Mouse (Mus musculus) R1 (cell line): Measurements from ENCODE around the gene Ykt6.
"Not testable (repeated sequence)": the region's sequence is repeated elsewhere in the genome, so short reads cannot be mapped to it uniquely, and the experiment has no call there.

ENCODE experiments used
- DNase-seq: peaks from one replicate; pipeline ENCODE4 v3.0.0-alpha.2; 2018; ENCODE audit warnings: low read depth, low spot score

The Ykt6 gene

GRCm38 (mm10) chr11:5955546-5956276 is at the start of gene Ykt6:
Gene Ykt6, plus strand, starts transcription at chr11:5955693.
- peak; percentile 95 for DNase-seq

DNA sequence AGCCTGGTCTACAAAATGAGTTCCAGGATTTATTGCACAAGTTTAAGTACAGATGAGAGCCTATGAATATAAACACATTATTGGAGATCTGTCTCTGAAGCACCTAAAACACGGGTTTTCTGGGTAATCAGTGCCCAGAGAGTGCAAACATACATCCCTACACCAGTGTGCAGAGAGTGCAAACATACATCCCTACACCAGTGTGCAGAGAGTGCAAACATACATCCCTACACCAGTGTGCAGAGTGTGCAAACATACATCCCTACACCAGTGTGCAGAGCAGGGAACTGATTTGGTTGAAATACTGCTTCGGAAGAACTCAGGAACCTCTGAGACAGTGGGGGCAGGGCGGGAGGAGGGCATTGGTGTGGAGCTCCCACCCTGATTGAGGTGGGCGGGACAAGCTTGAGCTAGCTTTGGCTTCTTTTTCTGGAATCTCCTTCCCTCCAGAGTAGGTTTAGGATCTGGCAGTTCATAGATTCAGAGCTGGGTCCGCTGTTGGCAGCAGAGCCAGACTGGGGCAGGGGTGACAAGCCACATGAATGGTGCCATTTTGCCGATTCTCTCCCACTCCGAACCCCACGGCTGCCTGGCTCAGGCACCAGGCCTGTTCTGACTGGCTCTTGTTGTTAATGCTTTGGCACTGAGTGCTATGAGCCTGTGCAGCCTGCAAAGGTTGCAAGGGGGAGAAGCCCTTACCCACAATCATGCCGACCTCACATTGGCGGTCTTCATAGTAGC is 49.5 kb upstream of the Ykt6 start:
- peak; percentile 30 for DNase-seq

DNA sequence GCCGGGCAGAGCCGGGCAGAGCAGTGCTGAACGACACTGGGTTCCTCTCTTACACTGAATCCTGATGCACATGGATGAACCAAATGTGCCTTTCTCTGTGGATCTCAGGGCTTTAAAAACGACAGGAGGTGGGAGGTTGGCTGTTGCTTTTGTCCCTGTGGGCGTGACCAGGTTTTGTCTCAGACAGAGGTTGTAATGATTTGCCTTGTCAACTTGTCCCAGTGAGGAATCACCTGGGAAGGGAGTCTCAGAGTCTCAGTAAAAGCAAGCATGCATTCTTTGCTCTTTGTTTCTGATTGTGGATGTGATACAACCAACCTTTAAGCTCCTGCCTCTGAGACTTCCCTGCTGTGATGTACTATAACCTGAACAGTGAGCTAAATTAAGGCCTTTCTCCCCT is 48.4 kb upstream of the Ykt6 start:
- peak; percentile 59 for DNase-seq

GRCm38 (mm10) chr11:5908642-5909041 is 46.9 kb upstream of the Ykt6 start:
- DNase-seq = no peak

DNA sequence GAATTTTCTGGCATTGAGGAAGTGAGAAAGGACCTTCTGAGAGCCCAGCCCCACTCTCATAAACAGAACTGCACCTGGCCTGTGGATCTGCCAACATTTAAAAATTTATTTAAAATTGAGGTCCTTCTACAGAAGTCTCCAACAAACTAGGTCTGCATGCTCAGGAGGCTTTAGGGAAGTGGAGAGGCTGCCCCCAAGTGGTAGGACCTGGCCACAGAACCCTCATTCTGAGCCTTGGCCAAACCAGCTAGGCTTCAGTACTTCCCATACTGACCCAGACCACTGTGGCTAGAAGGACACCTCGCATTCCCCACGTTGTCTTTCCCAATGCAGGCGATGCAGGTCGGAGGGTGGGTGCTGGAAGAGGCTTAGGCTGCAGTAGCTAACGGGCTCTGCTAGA is 42.9 kb upstream of the Ykt6 start:
- DNase-seq = peak; percentile 57

DNA sequence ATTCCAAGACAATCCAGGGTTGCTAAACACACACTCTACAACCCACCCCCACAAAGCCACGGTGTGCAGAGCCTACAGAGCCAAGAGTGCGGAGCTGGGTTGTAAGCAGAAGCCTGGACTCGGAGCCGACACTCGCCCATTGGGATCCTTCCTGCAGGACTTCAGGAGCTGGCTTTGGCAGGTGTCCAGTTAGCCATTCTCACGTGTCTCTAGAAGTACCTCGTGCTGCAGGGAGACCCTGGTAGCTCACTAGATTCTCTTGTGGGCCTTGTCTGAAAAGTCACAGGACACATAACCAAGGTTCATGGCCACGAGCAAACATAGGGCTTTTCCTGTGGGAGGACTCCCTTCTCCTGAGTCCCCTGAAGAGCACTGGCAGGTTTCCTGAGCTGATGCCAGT is 42.2 kb upstream of the Ykt6 start:
- no peak for DNase-seq

GRCm38 (mm10) chr11:5913936-5914335 is 41.6 kb upstream of the Ykt6 start:
- DNase-seq = no peak

DNA sequence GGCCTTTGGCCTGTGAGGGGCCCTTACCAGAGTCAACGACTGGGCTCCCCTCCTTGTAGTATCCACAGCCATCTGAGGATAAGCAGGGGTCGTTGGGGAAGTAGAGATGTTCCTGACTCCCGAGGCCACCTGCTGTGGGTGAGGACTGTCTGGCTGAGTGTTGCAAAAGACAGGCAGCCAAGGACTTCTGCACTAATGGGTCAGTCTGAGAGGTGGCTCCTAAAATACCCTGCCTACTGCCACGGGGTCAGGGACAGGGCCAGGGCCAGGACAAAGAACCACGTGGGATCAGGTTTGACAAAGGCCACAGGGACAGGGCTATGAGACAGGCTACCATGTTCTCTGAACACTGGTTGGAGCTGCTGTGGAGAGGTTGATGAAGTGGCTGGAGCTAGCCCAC is 40.6 kb upstream of the Ykt6 start:
- DNase-seq = no peak

- no peak for DNase-seq
Observed at GRCm38 (mm10) chr11:5915429-5916177, 39.9 kb upstream of the Ykt6 start.

DNA sequence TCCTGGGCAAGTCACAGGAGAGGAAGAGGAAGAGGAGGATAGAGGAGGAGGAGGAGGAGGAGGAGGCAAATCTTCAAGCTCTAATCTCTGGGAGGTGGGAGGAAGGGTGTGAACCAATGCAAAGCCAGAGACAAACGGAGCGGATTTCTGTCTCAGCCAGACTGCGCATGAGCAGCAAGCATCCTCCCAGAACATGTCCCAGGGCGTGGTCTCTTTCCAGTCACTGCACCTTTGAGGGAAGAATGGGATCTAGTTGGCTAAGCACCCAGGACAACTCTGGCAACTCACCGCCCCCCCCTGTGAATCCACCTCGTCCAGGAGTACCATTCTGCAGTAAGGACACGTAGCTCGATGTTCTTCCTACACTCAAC is 39.3 kb upstream of the Ykt6 start:
- DNase-seq = peak; percentile 49

DNA sequence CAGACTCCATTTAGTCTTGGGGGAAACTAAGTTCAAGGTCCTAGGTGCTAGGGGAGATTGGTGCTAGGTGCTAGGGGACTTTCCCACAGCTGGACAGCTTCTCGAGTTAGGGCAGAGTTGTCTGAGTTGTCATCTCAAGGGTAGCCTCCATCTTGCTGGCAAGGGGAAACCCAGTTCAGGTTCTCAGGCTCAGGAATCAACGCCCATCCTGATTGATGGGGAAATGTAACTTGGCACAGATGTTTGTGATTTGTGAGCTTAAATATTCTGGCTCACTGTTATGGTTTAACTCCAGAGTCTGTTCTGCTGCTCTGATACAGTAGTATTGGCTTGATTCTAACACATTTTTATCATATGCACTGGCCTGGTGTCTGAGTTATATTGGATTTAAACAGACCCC is 37.4 kb upstream of the Ykt6 start:
- DNase-seq = no peak

DNA sequence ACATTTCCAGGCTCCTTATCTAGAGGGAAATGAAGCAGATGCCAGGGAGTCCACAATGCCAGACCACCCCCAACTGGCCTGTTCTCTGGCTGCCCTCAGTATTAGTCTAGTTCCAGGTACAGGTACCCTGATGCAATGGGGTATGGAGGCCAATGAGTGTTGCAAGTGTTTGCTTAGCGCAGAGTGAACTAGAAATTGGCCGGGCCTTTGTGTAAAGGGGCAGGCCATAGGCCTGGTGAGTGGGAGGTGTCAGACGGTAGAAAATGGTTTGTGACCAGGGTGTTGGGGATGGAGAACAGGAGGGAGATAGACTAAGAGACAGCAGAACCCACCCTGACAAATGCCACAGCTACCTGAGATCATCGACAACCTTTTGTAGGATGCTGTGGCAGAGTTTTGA is 35.9 kb upstream of the Ykt6 start:
- no peak for DNase-seq

DNA sequence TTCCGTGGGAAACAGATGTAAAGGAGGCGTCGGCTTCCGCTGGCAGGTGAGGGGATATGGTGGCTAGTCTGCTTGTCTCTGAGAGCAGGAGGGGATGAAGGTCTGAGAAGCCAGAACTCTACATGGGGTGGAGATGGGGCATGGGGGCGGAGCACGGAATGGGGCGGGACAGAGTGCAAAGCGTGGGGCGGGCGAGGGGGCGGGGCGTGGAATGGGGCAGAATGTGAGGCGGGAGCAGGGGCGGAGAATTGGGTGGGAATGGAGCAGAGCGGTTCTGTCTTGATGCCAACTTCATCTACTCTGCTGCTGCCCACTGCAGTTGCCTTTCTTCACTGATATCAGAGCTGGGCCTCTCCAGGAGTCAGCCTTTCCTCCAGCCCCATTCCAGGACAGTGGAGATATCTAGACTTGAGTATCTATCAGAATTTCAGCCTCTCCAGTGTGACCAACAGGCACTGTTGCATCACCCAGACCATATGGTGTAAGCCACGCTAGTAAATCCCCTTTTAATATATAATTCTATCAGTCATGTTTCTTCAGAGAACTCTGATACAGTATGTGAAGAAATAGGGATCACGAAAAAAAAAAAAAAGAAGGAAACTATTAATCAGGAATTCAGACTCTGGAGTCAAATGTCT is 35.1 kb upstream of the Ykt6 start:
- DNase-seq = peak; percentile 69

- DNase-seq = no peak
Observed at GRCm38 (mm10) chr11:5924699-5925098, 30.8 kb upstream of the Ykt6 start.

DNA sequence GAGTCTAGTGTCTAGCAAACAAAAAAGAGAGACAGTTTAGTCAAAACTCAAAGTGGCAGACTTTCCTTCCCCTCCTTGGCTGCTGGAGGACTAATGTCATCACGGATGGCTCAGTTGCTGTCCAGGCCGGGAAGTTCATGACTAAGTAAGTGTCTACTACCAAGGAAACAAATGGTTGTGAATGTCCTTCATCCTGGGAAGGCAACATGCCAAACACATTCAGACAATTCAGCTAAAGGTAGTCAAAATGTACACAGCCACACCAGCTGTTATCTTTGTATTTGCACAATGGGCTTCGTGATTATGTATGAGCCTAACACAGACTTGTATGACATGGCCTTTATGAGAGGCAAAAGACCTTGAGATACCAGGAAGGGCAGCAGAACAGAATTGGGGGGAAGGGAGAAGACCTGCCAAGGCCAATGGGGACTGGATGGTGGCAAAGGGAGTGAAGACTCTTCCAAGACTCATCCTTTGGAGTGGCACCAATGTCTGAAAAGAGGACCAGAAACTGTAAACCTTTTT is 28.7 kb upstream of the Ykt6 start:
- no peak for DNase-seq

- DNase-seq = no peak
Observed at GRCm38 (mm10) chr11:5930578-5930977, 24.9 kb upstream of the Ykt6 start.

DNA sequence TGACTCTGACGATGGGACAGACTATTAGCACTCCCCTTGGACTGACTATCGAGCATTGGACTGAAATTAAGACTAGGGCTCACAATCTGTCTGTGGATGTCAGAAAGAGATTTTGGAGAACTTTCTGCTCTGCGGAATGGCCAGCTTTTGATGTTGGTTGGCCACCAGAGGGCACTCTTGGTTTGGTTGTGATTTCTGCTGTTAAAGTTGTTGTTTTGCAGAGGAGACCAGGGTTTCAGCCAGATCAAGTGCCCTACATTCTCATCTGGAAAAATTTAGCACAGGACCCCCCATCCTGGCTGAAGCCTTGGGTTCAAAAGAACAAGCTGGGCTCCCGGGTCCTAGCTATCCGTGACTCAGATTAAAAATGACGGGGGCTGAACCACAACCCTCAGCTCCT is 23.5 kb upstream of the Ykt6 start:
- DNase-seq = not testable (repeated sequence)

- DNase-seq = not testable (repeated sequence)
Observed at GRCm38 (mm10) chr11:5934531-5934930, 21.0 kb upstream of the Ykt6 start.

GRCm38 (mm10) chr11:5942966-5943365 is 12.5 kb upstream of the Ykt6 start:
- peak; percentile 77 for DNase-seq

GRCm38 (mm10) chr11:5945096-5945495 is 10.4 kb upstream of the Ykt6 start:
- DNase-seq = no peak

DNA sequence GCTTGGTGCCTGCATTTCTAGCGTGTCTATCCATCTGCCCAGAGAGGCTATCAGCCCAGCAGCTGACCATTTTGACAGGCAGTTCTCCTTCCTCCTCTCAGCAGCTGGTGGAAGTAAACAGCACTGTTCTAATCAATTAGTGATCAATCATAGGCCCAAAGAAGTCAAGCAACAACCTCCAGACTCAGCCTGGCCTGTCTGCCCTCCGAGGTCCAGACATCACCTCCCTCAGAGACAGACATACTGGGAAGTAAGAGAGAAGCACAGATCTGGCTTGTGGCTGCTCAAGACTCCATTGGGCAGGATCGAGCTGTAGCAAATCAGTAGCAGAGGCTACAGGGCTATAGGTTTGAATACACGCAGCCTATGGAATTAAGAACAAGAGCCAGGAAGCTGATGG is 7.7 kb upstream of the Ykt6 start:
- no peak for DNase-seq
